Mouse (Mus musculus): ENCODE results near the gene Col13a1. TPM values are rescaled to one million over a fixed set of nuclear protein-coding genes. Genes with fewer than 3 reads are reported as not detected.

Gene Col13a1
- polyA plus RNA-seq, 1 experiment from 2014 or later: 5.7 TPM

- Histone ChIP-seq H3K9ac (ENCODE audit: low read depth, low read length) (no peak overlapping the region), H3K4me1 (replicated peaks; ENCODE audit: control insufficient read depth, insufficient read depth, low read length) (no peaks in the 10 kb centered on the region), H3K36me3 (ENCODE audit: control insufficient read depth, insufficient read depth) (no peaks in the 10 kb centered on the region), H3K4me3 (ENCODE audit: low read depth, low read length) (no peak overlapping the region), H3K27ac (ENCODE audit: low read depth, low read length) (no peak overlapping the region), H3K27me3 (replicated peaks; ENCODE audit: control insufficient read depth, insufficient read depth, low read length) (no peaks in the 10 kb centered on the region), H3K4me2 (replicated peaks; ENCODE audit: low read depth) (no peak overlapping the region), H3K9me3 (ENCODE audit: control insufficient read depth) (no peaks in the 10 kb centered on the region)
- peak; percentile 39; the same call in 1 of the 2 replicates for TF ChIP-seq CTCF (IDR thresholded peaks at IDR 0.05; ENCODE audit: low read depth)
- WGBS: 26% methylated on average over 11 of the region's 11 CpGs
- ATAC-seq: no peak
Measured at GRCm38 (mm10) chr10:61991481-61992424, 12.8 kb upstream of the Col13a1 start.

- no peak overlapping the region for H3K4me3 ChIP-seq (ENCODE audit: low read depth, low read length)
- no peak for ATAC-seq
- WGBS: 2% methylated on average over 7 of the region's 7 CpGs
- no peak overlapping the region for H3K4me2 ChIP-seq (replicated peaks; ENCODE audit: low read depth)
- no peaks in the 10 kb centered on the region for H3K9me3 ChIP-seq (ENCODE audit: control insufficient read depth)
- H3K9ac ChIP-seq (ENCODE audit: low read depth, low read length): no peak overlapping the region
- peaks cover 48% of the 10 kb centered on the region for H3K27me3 ChIP-seq (replicated peaks; ENCODE audit: control insufficient read depth, insufficient read depth, low read length)
- TF ChIP-seq CTCF (IDR thresholded peaks at IDR 0.05; ENCODE audit: low read depth): peak; percentile 96
- no peaks in the 10 kb centered on the region for H3K36me3 ChIP-seq (ENCODE audit: control insufficient read depth, insufficient read depth)
- H3K27ac ChIP-seq (ENCODE audit: low read depth, low read length): no peak overlapping the region
- no peaks in the 10 kb centered on the region for H3K4me1 ChIP-seq (replicated peaks; ENCODE audit: control insufficient read depth, insufficient read depth, low read length)
Measured at GRCm38 (mm10) chr10:61980424-61980823, 1.5 kb upstream of the Col13a1 start.

- Histone ChIP-seq H3K27ac (ENCODE audit: low read depth, low read length) (no peak overlapping the region), H3K9ac (ENCODE audit: low read depth, low read length) (peak overlapping the region; percentile 22; the same call in 1 of the 2 replicates), H3K4me1 (replicated peaks; ENCODE audit: control insufficient read depth, insufficient read depth, low read length) (no peaks in the 10 kb centered on the region), H3K36me3 (ENCODE audit: control insufficient read depth, insufficient read depth) (no peaks in the 10 kb centered on the region), H3K27me3 (replicated peaks; ENCODE audit: control insufficient read depth, insufficient read depth, low read length) (peaks cover 48% of the 10 kb centered on the region), H3K4me2 (replicated peaks; ENCODE audit: low read depth) (peak overlapping the region; percentile 69), H3K9me3 (ENCODE audit: control insufficient read depth) (no peaks in the 10 kb centered on the region), H3K4me3 (ENCODE audit: low read depth, low read length) (peak overlapping the region; percentile 47)
- ATAC-seq: no peak
- peak; percentile 36 for TF ChIP-seq CTCF (IDR thresholded peaks at IDR 0.05; ENCODE audit: low read depth)
- under 1% methylated on average over 65 of the region's 65 CpGs for WGBS
Measured at GRCm38 (mm10) chr10:61978112-61978865, 619 bp downstream of the Col13a1 start.

GRCm38 (mm10) chr10:61977392-61978096, 1.4 kb downstream of the Col13a1 start:
- Histone ChIP-seq H3K27me3 (replicated peaks; ENCODE audit: control insufficient read depth, insufficient read depth, low read length) (peaks cover 48% of the 10 kb centered on the region), H3K36me3 (ENCODE audit: control insufficient read depth, insufficient read depth) (no peaks in the 10 kb centered on the region), H3K9me3 (ENCODE audit: control insufficient read depth) (no peaks in the 10 kb centered on the region), H3K4me2 (replicated peaks; ENCODE audit: low read depth) (peak overlapping the region; percentile 69), H3K9ac (ENCODE audit: low read depth, low read length) (0 out of 2 replicates have a peak overlapping the region, but pooled peaks have one; percentile 22), H3K4me3 (ENCODE audit: low read depth, low read length) (peak overlapping the region; percentile 47), H3K4me1 (replicated peaks; ENCODE audit: control insufficient read depth, insufficient read depth, low read length) (no peaks in the 10 kb centered on the region), H3K27ac (ENCODE audit: low read depth, low read length) (no peak overlapping the region)
- TF ChIP-seq CTCF (IDR thresholded peaks at IDR 0.05; ENCODE audit: low read depth): no peak
- ATAC-seq: no peak
- WGBS: 6% methylated on average over 18 of the region's 18 CpGs

- peak; percentile 70 for TF ChIP-seq CTCF (IDR thresholded peaks at IDR 0.05; ENCODE audit: low read depth)
- Histone ChIP-seq H3K9ac (ENCODE audit: low read depth, low read length) (no peak overlapping the region), H3K9me3 (ENCODE audit: control insufficient read depth) (no peaks in the 10 kb centered on the region), H3K4me3 (ENCODE audit: low read depth, low read length) (peak overlapping the region; percentile 47), H3K4me1 (replicated peaks; ENCODE audit: control insufficient read depth, insufficient read depth, low read length) (no peaks in the 10 kb centered on the region), H3K4me2 (replicated peaks; ENCODE audit: low read depth) (peak overlapping the region; percentile 69; the same call in 1 of the 2 replicates), H3K27ac (ENCODE audit: low read depth, low read length) (no peak overlapping the region), H3K36me3 (ENCODE audit: control insufficient read depth, insufficient read depth) (no peaks in the 10 kb centered on the region), H3K27me3 (replicated peaks; ENCODE audit: control insufficient read depth, insufficient read depth, low read length) (peaks cover 48% of the 10 kb centered on the region)
- ATAC-seq: no peak
- 18% methylated on average over 6 of the region's 6 CpGs for WGBS
Measured at GRCm38 (mm10) chr10:61976987-61977386, 1.9 kb downstream of the Col13a1 start.

Measured in intestine, postnatal 0 days (tissue).